Mouse (Mus musculus) adipocyte (in vitro differentiated cells): Measurements from ENCODE around the gene Rpa2.
"Not testable (repeated sequence)": the region's sequence is repeated elsewhere in the genome, so short reads cannot be mapped to it uniquely, and the experiment has no call there.

Source experiments
- DNase-seq: peaks from one replicate; pipeline ENCODE4 v3.0.0-alpha.2; 2016; ENCODE audit warnings: low spot score

Rpa2 gene

DNA sequence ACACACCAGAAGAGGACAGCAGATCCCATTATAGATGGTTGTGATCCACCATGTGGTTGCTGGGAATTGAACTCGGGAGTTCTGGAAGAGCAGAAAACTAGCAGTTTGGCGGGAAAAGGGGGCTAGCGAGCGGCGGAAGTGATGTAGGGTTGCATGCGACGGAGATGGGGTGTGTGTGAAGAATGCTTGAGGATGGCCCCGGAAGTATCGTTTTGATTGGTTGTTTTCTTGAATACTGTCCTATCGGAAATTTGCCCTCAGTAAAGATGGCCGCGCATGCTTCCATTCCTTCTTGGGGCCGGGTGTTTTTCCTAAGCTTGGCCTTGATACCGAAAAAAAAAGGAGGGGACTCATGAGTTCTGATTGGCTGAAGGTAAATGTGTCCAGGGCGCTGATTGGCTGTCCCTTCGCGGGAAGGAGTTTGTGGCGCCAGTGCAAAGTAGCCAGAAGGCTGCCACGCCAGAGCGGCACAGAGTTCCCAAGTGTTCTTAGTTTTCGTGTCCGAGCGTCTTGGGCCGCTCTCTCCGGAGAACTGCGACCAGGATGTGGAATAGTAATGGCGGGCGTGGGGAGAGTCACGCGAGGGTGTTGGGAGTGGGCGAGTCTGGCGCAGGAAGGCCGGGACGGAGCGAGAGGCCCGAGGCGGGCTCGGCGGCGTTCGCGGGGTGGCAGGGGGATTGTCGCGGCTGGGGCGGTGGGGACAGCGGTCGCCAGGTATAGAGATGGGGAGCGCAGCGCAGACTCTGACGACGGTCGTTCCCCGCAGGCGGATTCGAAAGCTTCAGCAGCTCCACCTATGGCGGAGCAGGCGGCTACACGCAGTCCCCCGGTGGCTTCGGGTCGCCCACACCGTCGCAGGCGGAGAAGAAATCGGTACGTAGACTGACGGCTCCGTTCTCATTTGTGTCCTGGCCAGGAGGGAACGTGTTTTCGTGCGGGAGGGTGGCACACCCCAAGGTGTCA is at the start of gene Rpa2:
Rpa2 (plus strand) TSS at position 419 of the 963 bp plus-strand sequence.
- DNase-seq, result peak; percentile 100

DNA sequence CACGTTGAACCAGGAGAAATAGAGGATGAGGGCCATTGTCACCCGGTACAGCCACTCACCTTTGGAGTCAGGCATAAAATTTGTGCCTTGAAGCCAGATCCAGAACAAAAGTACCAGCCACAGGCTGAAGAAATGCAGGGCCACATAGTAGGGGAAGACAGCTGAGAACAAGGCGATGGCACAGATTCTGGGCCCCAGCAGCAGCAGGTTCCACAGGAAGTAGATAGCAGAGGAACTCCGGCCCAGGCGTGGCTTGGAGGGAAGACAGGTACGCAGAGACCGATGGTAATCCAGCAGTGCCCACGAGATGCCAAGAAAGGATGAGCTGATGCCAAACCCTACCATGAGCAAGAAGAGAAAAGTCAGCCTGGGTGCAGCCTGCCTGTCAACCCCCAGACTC is 39.9 kb upstream of the Rpa2 start:
- no peak for DNase-seq

DNA sequence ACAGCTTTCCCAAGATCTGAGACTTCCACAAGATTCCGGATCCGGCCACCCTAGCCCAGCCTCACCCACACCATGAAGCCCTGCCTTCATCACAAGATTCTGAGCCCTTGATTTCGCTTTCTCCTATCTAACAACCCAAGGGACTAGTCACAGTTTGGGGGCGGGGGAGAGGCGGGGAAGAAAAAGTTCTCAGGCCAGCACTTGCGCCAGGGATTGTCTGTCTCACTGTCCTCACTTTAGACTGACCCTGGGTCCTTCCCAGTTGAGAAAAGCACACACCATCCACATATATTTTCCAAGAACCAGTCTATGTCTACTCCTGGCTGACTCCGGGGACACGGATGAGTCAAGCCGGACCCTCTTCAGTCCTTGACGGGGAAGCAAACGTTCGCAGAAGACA is 36.5 kb upstream of the Rpa2 start:
- DNase-seq, result no peak

DNA sequence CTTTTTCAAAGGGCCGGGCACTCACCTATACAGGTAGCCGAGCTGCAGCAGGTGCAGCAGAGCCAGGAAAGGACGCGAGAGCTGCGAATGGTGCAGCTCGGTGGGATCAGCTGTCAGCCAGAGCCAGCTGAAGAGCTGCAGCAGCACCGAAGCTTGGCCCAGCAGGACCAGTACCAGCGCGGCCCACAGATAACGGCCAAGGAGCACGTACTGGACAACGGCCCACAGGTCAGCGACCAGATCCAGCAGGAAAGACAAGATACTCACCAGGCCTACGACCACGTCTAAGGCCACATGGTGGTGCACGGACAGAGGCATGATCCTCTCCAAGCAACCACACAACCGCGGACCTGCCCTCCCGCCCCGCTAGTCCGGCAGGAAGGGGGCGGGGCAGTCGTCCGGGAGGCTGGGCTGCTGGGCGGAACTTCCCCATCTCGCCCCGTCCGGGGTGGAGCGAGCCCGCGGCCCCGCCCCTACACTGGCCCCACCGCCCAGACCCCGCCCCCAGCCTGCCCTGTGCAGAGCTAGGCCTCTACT is 35.9 kb upstream of the Rpa2 start, which contains the start of gene Xkr8:
Xkr8 (minus strand) TSS at position 399 of the 537 bp plus-strand sequence.
- peak; percentile 86 for DNase-seq

DNA sequence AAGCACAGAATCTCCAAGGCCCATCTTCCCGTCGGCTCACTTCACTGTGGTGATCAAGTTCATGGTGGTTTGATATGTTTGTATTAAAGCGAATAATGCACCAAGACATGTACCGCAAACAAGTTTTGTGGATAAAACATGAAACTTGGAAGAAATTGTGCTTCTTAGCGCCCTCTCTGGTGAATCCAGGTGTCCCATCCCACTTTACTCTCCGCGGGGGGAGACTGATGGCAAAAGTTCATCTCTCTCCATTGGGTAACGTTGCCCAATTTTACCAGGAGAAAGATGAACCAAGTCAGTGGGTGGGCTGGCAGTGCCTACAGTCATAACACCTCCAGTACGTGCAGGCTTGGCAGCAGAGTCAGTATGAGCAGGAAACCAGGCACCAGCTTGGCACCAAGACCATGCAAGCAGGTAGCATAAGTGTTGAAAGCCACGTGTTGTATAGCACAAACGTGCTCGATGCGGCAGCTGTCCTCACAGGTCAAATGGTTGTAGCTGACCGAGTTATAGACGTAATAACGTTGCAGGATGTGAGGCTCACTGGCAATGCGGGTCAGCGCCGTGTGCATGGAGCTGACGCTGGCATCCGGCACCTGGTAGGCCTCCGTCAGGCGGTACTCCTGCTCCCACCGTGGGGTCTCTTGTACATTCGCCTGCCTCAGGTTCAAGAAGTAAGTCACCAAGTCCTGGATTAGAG is 34.9 kb upstream of the Rpa2 start:
- no peak for DNase-seq

DNA sequence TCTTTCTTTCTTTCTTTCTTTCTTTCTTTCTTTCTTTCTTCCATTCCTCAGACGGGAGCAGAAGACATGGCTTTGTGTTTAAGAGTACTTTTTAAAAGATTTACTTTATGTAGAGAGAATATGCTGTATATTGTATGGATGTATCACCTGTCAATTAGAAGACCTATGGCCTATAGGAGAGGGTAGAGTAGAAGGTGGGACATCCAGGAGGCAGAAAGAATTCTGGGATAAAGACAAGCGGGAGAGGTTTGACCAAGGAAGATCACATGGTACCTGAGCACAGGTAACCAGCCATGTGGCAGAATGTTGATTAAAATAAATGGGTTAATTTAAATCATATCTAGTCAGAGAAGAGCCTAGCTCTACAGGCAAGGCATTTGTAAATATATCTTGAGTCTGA is 33.4 kb upstream of the Rpa2 start:
- no peak for DNase-seq

DNA sequence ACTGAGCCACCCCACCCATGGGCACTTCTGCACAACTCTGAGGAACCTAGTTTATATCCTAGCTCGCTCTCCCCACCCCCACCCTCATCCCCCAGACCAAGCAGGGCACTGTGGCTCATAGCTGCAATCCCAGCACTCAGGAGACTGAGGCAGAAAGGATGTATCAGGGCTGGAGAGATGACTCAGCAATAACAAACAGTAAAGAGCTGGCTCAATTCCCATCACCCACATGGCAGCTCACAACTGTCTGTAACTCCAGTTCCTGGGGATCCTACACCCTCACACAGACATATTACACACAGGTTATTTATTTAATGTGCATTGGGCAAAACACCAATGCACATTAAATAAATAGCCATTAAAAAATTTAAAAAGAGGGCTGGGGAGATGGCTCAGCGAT is 32.7 kb upstream of the Rpa2 start:
- no peak for DNase-seq

DNA sequence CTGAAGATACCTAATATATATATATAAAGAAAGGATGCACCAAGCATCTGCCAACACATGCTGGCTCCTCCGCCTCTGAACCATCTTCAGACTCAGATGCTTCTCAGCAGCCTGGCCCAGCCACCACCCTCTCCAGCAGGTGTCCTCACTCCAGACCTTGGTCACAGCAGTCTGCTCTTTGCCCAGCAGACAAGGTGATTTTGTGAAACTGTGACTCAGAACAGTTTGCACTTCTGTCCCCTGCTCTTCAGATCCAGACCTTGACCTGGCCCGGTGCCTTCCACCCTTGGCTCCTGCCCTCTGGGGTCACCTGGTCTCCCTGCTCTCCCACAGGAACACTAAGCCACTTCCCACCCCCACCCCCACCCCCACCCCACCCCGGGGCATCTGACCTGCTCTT is 32.2 kb upstream of the Rpa2 start:
- no peak for DNase-seq

DNA sequence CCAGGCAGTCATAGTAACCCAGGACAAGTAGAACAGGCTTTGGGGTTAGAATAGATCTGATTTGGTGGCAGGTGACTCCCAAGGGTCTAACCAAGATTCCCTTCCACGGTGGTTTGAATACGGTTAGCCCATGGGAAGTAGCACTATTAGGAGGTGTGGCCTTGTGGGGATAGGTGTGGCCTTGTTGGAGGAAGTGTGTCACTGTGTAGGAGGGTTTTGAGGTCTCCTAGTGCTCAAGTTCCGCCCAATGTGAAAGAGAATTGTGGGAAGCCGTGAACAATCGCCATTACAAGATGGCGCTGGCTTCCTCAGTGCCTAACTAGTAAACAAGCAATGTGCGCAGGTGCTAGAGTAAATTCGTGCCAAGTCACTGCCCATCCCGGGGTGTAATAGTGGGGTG is 31.0 kb upstream of the Rpa2 start:
- DNase-seq, result not testable (repeated sequence)

DNA sequence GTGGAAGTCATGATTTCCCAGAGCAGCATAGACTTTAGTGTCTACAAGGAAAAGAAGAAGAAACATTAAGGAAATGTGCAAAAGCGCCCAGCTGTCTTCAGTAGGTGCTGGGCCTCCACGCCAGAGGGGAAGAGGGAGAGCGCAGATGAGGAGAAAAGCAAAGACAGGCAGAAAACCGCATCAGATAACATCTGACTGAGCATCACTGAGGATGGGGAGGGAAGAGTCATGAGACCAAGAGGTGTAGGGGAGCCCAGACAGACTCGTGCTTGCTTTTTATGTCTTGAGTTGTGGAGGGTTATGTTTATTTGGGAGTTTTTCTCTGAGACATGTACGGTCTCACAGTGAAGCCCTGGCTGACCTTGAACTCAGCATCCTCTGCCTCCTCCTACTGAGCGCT is 26.6 kb upstream of the Rpa2 start:
- DNase-seq, result no peak

DNA sequence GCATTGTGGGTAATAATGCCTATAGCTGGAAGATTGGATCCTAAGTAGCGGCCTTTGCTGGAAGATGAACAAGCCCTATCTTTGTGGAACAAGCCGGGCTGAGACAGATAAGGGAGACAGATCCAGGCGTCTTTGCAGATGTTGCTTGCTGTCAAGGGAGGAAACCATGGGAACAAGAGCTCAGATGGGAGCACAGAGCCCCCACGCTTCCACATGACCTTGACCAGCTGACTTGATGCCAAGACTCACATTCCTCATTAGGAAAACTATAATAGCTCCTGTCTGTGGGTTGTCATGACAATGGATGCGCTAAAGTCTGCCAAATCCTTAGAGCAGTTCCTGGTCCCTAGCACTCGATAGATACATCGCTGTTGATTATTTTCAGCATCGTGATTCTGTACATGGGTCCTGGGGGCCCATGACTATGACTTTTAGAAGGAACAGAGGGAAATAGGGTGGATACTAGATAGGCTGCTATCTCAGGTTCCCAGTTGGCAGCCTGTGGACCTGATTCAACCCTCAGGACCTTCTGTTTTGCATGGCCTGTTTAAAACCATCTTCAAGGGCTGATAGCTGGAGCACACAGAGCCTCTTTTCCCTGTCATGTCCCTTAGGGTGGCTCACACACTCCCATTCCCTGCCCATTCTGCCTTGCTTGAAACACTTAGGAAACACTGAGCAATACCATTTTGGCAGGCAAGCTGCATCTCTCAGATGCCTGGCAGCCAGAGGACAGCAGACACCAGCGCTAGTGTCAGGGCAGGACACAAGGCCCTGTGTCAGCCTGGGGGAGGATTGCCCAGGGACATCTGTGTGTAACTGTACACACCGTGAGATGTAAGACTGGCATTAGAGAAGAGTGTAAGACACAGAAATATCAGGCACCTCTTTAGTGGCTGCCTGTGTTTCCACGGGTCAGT is 23.9 kb upstream of the Rpa2 start:
- peak; percentile 72 for DNase-seq

DNA sequence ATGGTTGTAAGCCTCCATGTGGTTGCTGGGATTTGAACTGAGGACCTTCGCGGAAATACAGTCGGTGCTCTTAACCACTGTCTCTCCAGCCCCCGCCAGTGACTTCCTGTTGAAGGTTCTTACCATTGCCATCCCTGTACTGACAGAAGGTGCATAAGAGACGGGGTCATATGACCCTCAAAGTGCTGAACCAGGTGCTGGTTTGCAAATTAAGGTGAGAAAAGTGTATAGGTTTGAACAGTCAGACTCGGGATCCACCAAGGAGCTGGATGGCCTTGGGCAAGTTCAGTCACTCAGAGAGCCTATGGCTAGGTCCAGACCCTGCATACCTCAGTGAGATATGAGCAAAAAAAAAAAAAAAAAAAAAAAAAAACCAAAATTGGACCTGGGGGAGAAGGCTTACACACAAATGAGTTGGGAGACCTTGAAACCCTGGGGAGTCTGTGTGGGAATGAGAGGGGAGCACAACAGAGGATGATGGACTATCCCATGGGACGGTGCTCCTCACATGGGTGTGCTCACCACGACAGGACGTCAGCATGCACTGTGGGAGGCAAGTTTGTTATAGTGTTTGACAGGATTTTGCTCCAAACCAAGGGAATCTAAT is 21.1 kb upstream of the Rpa2 start:
- DNase-seq, result no peak

DNA sequence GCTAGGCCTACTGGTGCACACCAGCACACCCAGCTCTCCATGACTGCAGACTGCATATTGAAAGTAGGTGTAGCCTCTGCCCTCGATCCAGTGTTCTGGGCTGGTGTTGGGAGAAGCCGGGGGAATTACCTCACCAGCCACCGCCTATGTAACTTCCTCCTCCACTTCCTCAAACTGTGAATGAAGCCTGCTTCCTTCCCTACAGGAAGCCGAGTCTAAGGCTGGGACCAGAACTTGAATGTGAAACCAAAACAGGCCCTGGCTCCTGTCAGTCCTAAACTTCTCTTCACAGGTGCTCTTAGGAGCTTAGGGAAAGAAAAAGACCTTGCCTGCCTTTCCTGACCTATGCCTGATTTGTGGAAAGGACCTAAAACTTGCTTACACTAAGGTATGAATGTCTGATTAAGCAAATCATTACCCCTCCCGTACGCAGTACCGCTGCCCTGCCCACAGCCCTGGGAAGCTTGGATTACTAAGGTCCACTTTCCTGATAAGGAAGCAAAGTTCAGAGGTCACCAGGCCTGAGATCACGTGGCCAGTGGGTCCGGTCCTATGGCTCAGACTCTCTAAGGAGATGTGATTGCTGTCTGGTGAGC is 20.4 kb upstream of the Rpa2 start:
- DNase-seq, result peak; percentile 57

DNA sequence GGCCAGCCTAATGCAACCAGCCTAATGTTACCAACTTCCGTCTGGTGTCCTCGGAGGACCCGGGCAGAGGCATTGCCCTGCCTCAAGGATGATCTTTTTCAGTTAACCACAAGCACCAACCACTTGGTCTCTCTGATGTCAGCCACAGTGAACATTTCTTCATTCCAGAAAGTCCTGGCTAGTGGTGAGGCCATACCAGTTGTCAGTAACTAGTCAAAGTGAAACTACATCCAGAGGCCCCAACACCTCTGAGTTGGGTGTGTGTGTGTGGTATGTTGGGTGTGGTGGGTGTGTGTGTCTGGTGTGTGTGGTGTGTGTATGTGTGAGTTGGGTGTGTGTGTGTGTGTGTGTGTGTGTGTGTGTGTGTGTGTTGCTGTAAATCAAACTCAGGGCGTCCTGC is 19.4 kb upstream of the Rpa2 start:
- DNase-seq, result no peak

DNA sequence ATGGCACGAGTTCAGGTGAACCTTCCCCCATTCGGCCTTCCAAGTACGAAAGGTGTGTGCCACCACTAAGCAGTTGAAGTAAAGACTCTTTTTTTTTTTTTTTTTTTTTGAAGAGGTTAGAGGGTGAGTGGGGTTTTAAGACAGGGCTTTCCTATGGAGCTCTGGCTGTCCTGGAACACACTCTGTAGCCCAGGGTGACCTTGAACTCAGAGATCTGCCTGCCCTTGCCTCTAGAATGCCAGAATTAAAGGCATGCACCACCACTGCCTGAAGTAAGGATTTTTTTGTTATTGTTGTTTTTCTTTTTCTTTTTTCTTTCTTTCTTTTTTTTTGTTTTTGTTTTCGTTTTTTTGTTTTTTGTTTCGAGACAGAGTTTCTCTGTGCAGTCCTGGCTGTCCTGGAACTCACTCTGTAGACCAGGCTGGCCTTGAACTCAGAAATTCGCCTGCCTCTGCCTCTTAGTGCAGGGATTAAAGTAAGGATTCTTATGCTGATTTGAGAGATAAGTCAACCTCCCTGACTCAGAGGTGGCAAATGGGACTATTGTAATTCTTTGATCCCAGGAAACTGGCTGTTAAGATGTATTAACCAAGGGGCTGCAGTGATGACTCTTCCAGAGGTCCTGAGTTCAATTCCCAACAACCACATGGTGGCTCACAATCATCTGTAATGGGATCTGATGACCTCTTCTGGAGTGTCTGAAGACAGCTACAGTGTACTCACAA is 18.7 kb upstream of the Rpa2 start:
- no peak for DNase-seq

DNA sequence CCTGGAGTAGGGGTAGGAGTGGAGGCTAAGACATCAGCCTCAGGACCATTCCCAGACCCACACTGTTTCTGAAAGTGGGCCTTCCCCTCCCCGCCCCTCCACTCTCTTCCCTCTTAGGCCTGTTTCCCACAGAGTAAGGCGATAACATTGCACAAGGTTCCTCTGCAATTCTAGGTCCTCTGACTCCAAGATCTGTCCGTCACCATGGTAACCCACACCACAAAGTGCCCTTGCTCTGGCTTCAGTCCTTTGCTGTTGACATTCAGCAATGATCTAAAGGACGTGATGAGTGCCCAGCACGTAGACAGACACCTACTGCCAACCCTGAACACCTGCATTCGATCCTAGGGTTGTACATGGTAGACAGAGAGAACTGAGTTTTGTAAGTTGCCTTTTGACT is 15.1 kb upstream of the Rpa2 start:
- no peak for DNase-seq

DNA sequence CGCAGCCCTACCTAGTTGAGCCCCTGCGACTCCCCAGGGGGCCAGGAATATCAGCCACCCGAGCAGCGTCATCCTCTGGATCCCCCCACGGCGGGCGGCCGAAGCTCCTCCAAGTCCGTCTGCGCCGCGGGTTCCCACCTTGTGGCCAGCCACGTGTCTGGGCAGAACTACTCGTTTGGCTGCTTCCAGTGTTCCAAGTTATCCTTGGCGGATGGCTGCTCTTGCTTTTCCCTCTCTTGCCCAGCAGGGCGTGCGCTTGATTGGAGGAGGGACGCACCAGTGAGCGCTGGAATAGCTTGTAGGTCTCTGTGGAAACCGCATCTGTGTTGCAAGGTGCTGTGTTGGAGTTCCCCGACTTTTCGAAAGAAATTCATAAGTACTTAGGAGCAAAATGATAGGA is 11.2 kb upstream of the Rpa2 start, which contains the start of gene Smpdl3b:
Smpdl3b (minus strand) TSS at position 279 of the 400 bp plus-strand sequence.
- DNase-seq, result no peak

DNA sequence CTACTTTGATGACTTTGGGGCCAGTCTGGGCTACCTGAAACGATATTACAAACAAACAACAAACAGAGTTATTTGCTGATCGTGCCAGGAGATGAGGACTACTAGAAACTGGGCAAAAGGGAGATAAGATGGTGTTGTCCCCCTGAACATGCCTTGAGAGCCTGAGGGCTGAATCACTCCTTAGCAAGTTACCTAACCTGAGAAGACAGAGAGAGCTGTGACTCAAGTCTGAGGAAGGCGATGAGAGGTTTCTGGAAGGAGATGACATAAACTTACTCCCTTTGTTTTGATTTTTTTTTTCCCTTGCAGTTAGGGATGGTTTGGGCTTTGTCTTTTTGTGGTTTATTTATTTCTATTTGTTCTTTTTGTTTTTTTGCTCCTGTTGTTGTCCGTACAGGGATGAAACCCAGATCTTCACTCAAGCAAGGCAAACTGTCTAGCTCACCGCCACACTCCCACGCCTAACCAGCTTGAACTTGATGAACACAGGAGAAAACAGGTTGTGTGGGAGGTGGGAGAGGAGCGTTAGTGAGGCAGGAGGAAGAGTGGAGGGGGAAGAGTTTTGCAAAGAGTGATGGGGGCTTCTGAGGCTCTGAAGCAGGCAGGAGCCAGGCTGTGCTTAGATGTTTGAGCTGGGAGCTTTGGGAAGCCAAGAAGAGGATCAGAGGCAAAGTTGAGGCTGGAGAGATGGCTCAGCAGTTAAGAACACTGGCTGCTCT is 10.3 kb upstream of the Rpa2 start:
- DNase-seq, result no peak

DNA sequence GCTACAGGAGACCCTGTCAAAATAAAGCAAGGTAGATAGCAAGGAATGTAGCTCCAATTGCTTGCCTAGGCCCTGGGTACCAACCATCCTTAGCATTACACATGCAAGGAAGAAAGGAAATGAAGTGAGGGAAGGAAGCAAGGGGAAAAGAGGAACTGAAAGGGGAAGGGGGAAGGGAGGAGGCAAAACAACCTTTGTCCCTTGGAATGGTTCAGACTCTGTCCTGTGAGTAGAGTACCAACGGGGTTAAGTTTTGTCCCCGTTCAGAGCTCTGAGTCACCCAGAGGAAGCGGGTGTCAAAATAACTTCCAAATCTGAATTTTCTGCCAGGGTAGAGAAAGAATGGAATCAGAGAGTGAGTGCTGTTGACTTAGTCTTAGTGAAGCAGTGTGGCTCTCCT is 7.8 kb upstream of the Rpa2 start:
- no peak for DNase-seq

DNA sequence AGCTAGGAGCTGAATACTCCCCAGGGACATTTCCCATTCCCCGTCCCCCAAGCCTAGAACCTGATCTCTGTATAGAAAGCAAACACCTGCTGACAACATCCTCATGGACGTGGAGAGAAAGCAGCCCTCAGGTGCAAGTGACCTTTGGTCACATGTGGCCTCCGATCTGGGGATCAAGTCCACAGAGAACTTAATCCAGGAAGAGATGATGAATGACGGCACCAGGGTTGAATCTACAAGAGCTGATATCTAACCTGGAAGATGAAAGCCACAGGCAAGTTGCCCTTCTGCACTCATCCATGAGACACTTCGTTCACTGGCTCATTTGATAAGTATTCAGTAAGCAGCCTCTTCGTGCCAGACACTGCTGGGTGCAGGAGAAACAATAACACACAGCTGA is 5.5 kb upstream of the Rpa2 start:
- DNase-seq, result no peak
